Mouse (Mus musculus) liver, postnatal 0 days (tissue): Measurements from ENCODE around the gene Ablim1. TPM values are rescaled to one million over a fixed set of nuclear protein-coding genes. Genes with fewer than 3 reads are reported as not detected.

Experiments used
- ATAC-seq: fragments of 200-750 bp; cut with Nextera tagmentation; 2 replicates; pipeline ENCODE4 v1.8.0; 2017; ENCODE audit warnings: mild to moderate bottlenecking, moderate library complexity
- DNase-seq: peaks from one replicate; pipeline ENCODE4 v3.0.0-alpha.2; 2016
- H3K27ac ChIP-seq: fragments of 300-500 bp; sonication (generic); 2 replicates; pipeline ENCODE4 v1.5.1; 2014; ENCODE audit warnings: antibody characterized with exemption, moderate library complexity, mild to moderate bottlenecking, low read depth
- H3K27me3 ChIP-seq: fragments of 300-500 bp; sonication (generic); 2 replicates; pipeline ENCODE4 v1.6.1; 2014; ENCODE audit warnings: low read length, control low read depth, mixed read lengths; ENCODE audit not compliant: insufficient read depth
- H3K36me3 ChIP-seq: fragments of 300-500 bp; sonication (generic); replicated peaks from 2 replicates; pipeline ENCODE4 v1.6.1; 2014; ENCODE audit warnings: mild to moderate bottlenecking, control low read depth, low read length, moderate library complexity, mixed read lengths; ENCODE audit not compliant: insufficient read depth
- H3K4me1 ChIP-seq: fragments of 300-500 bp; sonication (generic); 2 replicates; pipeline ENCODE4 v1.6.1; 2014; ENCODE audit warnings: antibody characterized with exemption, mild to moderate bottlenecking, control low read depth; ENCODE audit not compliant: insufficient read depth
- H3K4me2 ChIP-seq: fragments of 300-500 bp; sonication (generic); 2 replicates; pipeline ENCODE4 v1.6.1; 2014; ENCODE audit warnings: low read depth, mild to moderate bottlenecking, low read length, moderate library complexity, mixed read lengths
- H3K4me3 ChIP-seq: fragments of 300-500 bp; sonication (generic); 2 replicates; pipeline ENCODE4 v1.5.1; 2014; ENCODE audit warnings: low read depth, low read length
- H3K9ac ChIP-seq: fragments of 300-500 bp; sonication (generic); replicated peaks from 2 replicates; pipeline ENCODE4 v1.6.1; 2014; ENCODE audit warnings: mild to moderate bottlenecking, moderate library complexity
- H3K9me3 ChIP-seq: fragments of 300-500 bp; sonication (generic); 2 replicates; pipeline ENCODE4 v1.6.1; 2016; ENCODE audit warnings: mild to moderate bottlenecking, control low read depth, low read length, mixed read lengths
- CTCF ChIP-seq: sonication (generic); IDR thresholded peaks from 2 replicates; pipeline ENCODE4 v1.5.1; 2016; ENCODE audit warnings: antibody characterized with exemption, low read depth
- EP300 ChIP-seq: IDR thresholded peaks from 2 replicates; pipeline ENCODE4 v1.6.1; 2016; ENCODE audit warnings: antibody characterized with exemption, low read depth, mild to moderate bottlenecking
- WGBS: fragments of 180-500 bp; shearing (Covaris S2); extraction: QIAGEN DNeasy Blood & Tissue Kit; methylation state at CpG from one replicate; pipeline ENCODE4 v1.1.7; 2014; ENCODE audit not compliant: insufficient replicate concordance; 5-methylcytosine and 5-hydroxymethylcytosine counted together
- polyA plus RNA-seq: library from polyadenylated mRNA; unstranded; fragments of >200 nt; fragmentation: Nextera tagmentation; extraction: Ambion mirVana; gene quantifications from 2 replicates; pipeline ENCODE4 v1.2.1, GENCODE M21; 2015

The Ablim1 gene
- polyA plus RNA-seq, 1 experiment from 2014 or later: 12.0 TPM

DNA sequence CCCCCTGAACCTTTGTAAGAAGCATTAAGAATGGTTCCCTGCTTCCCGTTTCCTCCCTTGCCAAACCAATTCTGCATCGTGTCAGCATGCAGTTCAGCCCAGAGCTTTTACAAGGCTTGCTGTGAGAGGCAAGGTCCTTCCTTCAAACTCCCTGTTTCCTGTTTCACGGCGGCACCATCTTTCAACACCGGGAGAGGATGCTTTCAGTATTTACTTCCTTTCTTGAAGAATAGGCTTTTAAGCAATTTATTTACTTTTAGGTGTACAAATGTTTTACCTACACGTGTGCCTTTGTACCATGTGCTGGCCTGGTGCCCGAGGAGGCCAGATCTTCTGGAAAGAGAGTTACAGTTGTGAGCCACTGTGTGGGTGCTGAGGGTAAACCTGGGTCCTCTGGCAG lies 41.6 kb upstream of the Ablim1 start:
- WGBS: 26% methylated on average over 7 of the region's 7 CpGs
- Histone ChIP-seq H3K4me1 (peaks cover 47% of the 10 kb centered on the region), H3K27me3 (no peaks in the 10 kb centered on the region), H3K27ac (peak overlapping the region; percentile 87), H3K9me3 (no peaks in the 10 kb centered on the region), H3K4me3 (peak overlapping the region; percentile 27; the same call in 1 of the 2 replicates), H3K36me3 (no peaks in the 10 kb centered on the region; the same call in 1 of the 2 replicates), H3K4me2 (peak overlapping the region; percentile 62), H3K9ac (no peak overlapping the region)
- no peak for TF ChIP-seq EP300
- no peak for TF ChIP-seq CTCF
- peak; percentile 16 for DNase-seq
- no peak for ATAC-seq

DNA sequence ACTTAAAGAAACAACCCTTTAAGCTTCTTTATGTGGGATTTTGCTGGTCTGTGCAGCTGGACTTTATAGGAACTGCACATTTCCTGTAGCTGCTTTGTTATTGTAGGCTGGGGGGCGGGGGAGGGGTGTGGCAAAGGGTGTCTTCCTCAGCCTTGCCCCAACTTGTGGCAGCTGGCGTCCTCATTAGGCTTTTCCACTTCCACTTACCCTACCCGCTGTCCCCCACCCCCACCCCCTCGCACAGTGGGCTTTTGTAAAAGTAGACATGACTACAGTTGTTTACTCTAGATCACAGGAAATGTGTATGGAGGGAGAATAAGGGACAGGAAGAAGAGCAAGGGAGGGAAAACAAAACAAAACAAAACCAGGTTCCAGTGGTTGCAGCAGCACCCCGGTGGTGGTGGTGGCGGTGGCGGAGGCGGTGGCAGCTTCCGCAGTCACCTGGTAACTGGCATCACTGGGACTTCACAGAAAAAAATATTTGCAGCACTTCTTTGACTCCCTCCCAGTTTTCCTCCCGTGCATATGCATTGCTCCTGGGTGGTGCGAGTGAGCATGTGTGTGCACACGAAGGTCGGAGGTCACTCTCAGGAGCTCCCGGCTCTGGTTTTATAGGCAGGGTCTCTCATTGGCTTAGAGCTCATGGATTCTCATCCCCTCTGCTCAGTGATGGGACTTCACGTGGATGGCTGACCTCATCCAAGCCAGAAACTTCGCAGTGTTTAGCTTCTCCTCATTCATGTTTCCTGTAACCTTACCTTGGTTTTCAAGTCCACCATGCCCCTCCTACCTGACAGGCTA lies 40.9 kb upstream of the Ablim1 start:
- TF ChIP-seq CTCF (no peak), EP300 (0 out of 2 replicates have a peak, but pooled peaks have one; percentile 16)
- Histone ChIP-seq H3K27ac (peak overlapping the region; percentile 87), H3K27me3 (no peaks in the 10 kb centered on the region), H3K4me3 (peak overlapping the region; percentile 27), H3K4me2 (peak overlapping the region; percentile 62), H3K4me1 (peaks cover 47% of the 10 kb centered on the region), H3K9ac (peak overlapping the region; percentile 26; the same call in 1 of the 2 replicates), H3K9me3 (no peaks in the 10 kb centered on the region), H3K36me3 (no peaks in the 10 kb centered on the region; the same call in 1 of the 2 replicates)
- WGBS: 35% methylated on average over 16 of the region's 16 CpGs
- ATAC-seq (peak; percentile 18; the same call in 1 of the 2 replicates), DNase-seq (peak; percentile 69)

GRCm38 (mm10) chr19:57354715-57355114 lies 40.0 kb upstream of the Ablim1 start:
- TF ChIP-seq EP300: no peak
- TF ChIP-seq CTCF: no peak
- WGBS: 45% methylated on average over 6 of the region's 6 CpGs
- Histone ChIP-seq H3K27me3 (no peaks in the 10 kb centered on the region), H3K36me3 (no peaks in the 10 kb centered on the region; the same call in 1 of the 2 replicates), H3K9me3 (no peaks in the 10 kb centered on the region), H3K4me1 (peaks cover 47% of the 10 kb centered on the region), H3K4me3 (no peak overlapping the region), H3K9ac (no peak overlapping the region), H3K27ac (peak overlapping the region; percentile 87), H3K4me2 (0 out of 2 replicates have a peak overlapping the region, but pooled peaks have one; percentile 62)
- ATAC-seq (no peak), DNase-seq (no peak)

GRCm38 (mm10) chr19:57354050-57354449 lies 39.3 kb upstream of the Ablim1 start:
- Histone ChIP-seq H3K4me3 (no peak overlapping the region), H3K4me2 (no peak overlapping the region), H3K27me3 (no peaks in the 10 kb centered on the region), H3K9me3 (no peaks in the 10 kb centered on the region), H3K4me1 (peaks cover 42% of the 10 kb centered on the region), H3K27ac (no peak overlapping the region), H3K9ac (no peak overlapping the region), H3K36me3 (no peaks in the 10 kb centered on the region; the same call in 1 of the 2 replicates)
- ATAC-seq: no peak
- no peak for DNase-seq
- 91% methylated on average over 11 of the region's 11 CpGs for WGBS
- TF ChIP-seq EP300: no peak
- TF ChIP-seq CTCF: no peak

GRCm38 (mm10) chr19:57353228-57353627 lies 38.5 kb upstream of the Ablim1 start:
- H3K9ac ChIP-seq: no peak overlapping the region
- no peak for DNase-seq
- H3K27ac ChIP-seq: no peak overlapping the region
- ATAC-seq: no peak
- no peaks in the 10 kb centered on the region for H3K27me3 ChIP-seq
- WGBS: 85% methylated on average over 10 of the region's 10 CpGs
- peaks cover 34% of the 10 kb centered on the region for H3K4me1 ChIP-seq
- no peaks in the 10 kb centered on the region for H3K9me3 ChIP-seq
- TF ChIP-seq EP300 (no peak), CTCF (no peak)
- H3K4me2 ChIP-seq: no peak overlapping the region
- no peaks in the 10 kb centered on the region; the same call in 1 of the 2 replicates for H3K36me3 ChIP-seq
- no peak overlapping the region for H3K4me3 ChIP-seq

DNA sequence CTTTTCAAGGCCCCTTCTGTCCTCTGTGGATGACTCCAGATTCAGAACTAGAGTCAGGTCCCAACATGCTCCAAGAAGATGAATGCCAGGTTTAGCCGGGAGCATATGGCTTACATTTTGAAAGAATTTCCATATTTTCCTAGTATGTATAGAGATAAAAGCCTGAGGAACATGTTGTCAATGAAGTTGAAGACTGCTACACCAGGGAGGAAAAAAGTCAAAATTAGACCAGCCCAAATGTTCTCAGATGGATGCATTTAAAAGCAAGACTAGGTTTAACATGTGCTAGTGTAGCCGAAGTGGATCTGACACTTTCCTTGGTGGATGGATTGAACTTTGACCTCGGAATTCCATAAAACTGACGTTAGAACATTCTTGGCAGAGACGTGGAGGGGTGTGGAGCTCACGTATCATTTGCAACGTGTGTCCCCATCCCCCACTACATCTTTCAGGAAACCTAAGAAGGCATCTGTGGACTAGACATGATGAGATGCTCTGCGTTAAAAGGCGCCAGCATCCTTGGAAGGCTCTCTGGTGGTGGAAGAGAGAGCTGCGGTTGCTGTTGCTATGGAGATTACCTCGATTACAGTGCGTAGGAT lies 37.7 kb upstream of the Ablim1 start:
- Histone ChIP-seq H3K27ac (no peak overlapping the region), H3K9ac (no peak overlapping the region), H3K36me3 (no peaks in the 10 kb centered on the region; the same call in 1 of the 2 replicates), H3K4me1 (peaks cover 28% of the 10 kb centered on the region), H3K4me3 (no peak overlapping the region), H3K27me3 (no peaks in the 10 kb centered on the region), H3K9me3 (peaks cover under 1% of the 10 kb centered on the region; the same call in 1 of the 2 replicates), H3K4me2 (no peak overlapping the region)
- TF ChIP-seq EP300: no peak
- TF ChIP-seq CTCF: no peak
- no peak for DNase-seq
- no peak for ATAC-seq
- 81% methylated on average over 12 of the region's 12 CpGs for WGBS
